9 mouse cellular contexts compared by ENCODE assay signal in genomic region chr10:39557851-39558250, GRCm38 (mm10). TPM values are rescaled to one million over a fixed set of nuclear protein-coding genes. Genes with fewer than 3 reads are reported as not detected.
DNase-seq lines count a peak whose midpoint lies in the region; ATAC-seq and TF ChIP-seq lines count a peak whose summit lies in the region.
"Had no signal": no experiment of that assay in that cellular context is flagged by ENCODE, and none has a peak within 500 bp of the region (broad histone marks: within the 10 kb centered on the region; RNA-seq: fewer than 3 reads in every experiment).

No protein-coding gene starts in this region.

- H3K79me2 ChIP-seq in myocyte (ENCODE audit: control insufficient read depth, insufficient read depth), result no peaks in the 10 kb centered on the region

- no peak; the same call in 1 of the 2 replicates for ATAC-seq in frontal cortex, adult (ENCODE audit: low TSS enrichment)

- DNase-seq in retina, postnatal 1 day, result peak; percentile 54
- no peak for DNase-seq in retina, embryonic 14.5 days (ENCODE audit: low spot score)
- peak; percentile 35 to 44 for DNase-seq in heart, postnatal 14 days
- peak; percentile 47 to 91 for DNase-seq in kidney, postnatal 25 days
- DNase-seq in embryo, embryonic 10.5 days (ENCODE audit: low spot score), result no peak
- DNase-seq in spleen, postnatal 36 days (ENCODE audit: low spot score in 2 of 2), result no peak

- H3K4me3 ChIP-seq in myocyte, result no peak overlapping the region
- H3K4me3 ChIP-seq: erythroblast, embryonic 14.5 days had no signal

- intact Hi-C loops in heart, postnatal 14 days (cut with DNase I), result loop anchor here (5.0 kb wide), 1 partner anchor 54 kb away; the partner anchor contains the start of gene Traf3ip2

- H3ac ChIP-seq in myocyte (ENCODE audit: control insufficient read depth, insufficient read length), result no peak overlapping the region

- no peak for TF ChIP-seq POLR2A in myocyte (IDR thresholded peaks at IDR 0.05; ENCODE audit: insufficient read length, low read depth)

- no peaks in the 10 kb centered on the region for H3K27me3 ChIP-seq in myocyte (ENCODE audit: control insufficient read depth, insufficient read depth, insufficient read length)

- H3K4me2 ChIP-seq in myocyte (ENCODE audit: low read depth), result no peak overlapping the region

- peaks cover 27% of the 10 kb centered on the region for H3K36me3 ChIP-seq in myocyte (ENCODE audit: control insufficient read depth, insufficient read depth)

TF ChIP-seq in myocyte, 11 proteins besides CTCF, POLR2A, EP300 and RAD21:
- TF ChIP-seq MAX (IDR thresholded peaks at IDR 0.05; ENCODE audit: low read depth), result no peak
- peak; percentile 20 for TF ChIP-seq POLR2AphosphoS2 (IDR thresholded peaks at IDR 0.05; ENCODE audit: insufficient read length, low read depth)

RNA-seq across cellular contexts. Expression of gene Traf3ip2, which starts 54.9 kb away (rescaled TPM):
- total RNA-seq in heart, postnatal 14 days (2021), result 1 to 10 TPM; 5.3 to 6.8 TPM
- polyA plus RNA-seq in myocyte (2012; fragmentation: generic; extraction: Trizol), result 4.2 TPM

Comparison
In these comparisons a context has a peak if more than half of its experiments do, and no peak if none do; other contexts are left out.
1. DNase-seq: peak in retina, postnatal 1 day (single experiment), heart, postnatal 14 days (2 of 2) and kidney, postnatal 25 days (2 of 2); none in retina, embryonic 14.5 days (single experiment), embryo, embryonic 10.5 days (single experiment) and spleen, postnatal 36 days (0 of 2).